Mouse (Mus musculus) mesoderm, embryonic 11.5 days (tissue): Measurements from ENCODE around the gene Htr1d.
A peak's percentile ranks its signal among the peaks of the same experiment; 100 is the strongest.

Experiments
- DNase-seq: peaks from one replicate; pipeline ENCODE4 v3.0.0-alpha.2; 2012; ENCODE audit warnings: low read depth, low spot score

Gene Htr1d

DNA sequence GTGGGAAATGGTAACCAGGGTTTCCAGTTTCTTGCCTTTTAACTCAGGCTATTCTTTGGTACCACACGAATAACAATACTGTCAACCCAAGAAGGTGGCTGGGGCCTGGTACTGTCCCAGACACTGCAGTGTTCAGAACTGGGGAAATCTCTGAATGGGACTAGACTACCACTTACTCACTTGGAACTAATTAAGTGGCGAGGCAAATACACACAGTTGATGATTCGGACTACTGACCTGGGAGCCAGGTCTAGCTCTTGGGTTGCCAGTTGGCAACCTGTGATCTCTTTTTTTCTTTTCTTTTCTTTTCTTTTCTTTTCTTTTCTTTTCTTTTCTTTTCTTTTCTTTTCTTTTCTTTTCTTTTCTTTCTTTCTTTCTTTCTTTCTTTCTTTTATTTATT is 29.0 kb downstream of the Htr1d start:
- DNase-seq, result no peak

- DNase-seq, result no peak
Measured at GRCm38 (mm10) chr4:136452792-136453191, 29.5 kb downstream of the Htr1d start.

GRCm38 (mm10) chr4:136454850-136455260 is 31.5 kb downstream of the Htr1d start:
- DNase-seq, result peak; percentile 89

GRCm38 (mm10) chr4:136456516-136457218 is 33.3 kb downstream of the Htr1d start:
- no peak for DNase-seq

DNA sequence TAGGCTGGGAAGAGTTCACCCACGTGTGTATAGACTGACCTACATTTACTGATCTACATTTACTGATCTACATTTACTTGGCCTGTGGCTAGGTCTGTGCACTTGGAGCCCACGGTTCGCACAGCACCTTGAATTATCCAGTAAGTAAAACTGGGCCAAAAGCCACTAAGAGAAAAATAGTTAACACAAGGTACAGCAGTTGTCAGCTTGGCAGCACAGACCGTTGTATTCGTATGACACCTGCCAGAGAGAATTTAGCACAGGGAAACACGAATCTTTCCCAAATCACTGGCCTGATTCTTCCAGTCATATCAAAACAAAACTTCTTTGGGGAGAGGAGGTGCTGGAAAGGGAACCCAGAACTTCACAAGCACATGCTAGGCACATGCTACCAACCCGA is 35.0 kb downstream of the Htr1d start:
- no peak for DNase-seq

DNA sequence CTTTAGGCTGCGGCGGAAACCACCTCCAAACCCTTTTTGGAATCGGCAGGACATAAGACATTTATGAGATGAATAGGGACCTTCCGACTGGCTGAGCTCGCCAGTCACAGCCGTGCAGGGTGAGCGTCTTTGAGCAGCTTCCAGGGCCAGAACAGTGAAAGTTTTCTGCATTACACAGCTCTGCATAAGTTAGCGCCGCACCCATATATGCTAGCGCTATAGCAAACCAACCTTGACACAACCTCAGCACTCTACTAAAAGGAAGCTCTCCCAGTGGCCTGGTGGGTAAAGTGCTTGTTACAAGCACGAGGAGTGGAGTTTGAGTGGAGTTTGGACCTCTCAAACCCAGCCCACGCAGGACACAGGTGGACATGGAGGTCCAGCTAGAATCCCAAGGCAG is 35.9 kb downstream of the Htr1d start:
- DNase-seq, result no peak

GRCm38 (mm10) chr4:136461206-136461605 is 37.9 kb downstream of the Htr1d start:
- DNase-seq, result no peak

DNA sequence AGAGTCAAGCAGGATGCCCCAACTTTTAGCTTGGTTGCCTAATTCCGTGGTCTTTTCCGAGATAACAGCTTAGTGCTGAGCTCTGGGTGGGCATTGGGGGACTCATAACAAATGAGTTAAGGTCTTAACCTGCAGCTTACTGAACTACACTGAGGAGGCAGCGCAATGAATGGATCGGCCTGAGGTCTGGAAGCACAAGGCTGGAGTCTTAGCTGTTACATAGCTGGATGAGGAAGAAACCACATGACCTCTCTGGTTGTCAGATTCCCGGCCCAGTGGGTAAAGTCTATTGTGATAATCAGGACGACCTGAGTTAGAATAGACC is 38.4 kb downstream of the Htr1d start:
- no peak for DNase-seq

- peak; percentile 67 for DNase-seq
Measured at GRCm38 (mm10) chr4:136462086-136462838, 38.9 kb downstream of the Htr1d start, which contains the start of gene 6030445D17Rik. Gene 6030445D17Rik (plus strand): TSS chr4:136462250.

- peak; percentile 69 for DNase-seq
Measured at GRCm38 (mm10) chr4:136462839-136463178, 39.5 kb downstream of the Htr1d start.

GRCm38 (mm10) chr4:136463436-136463835 is 40.1 kb downstream of the Htr1d start:
- no peak for DNase-seq

GRCm38 (mm10) chr4:136466226-136466625 is 42.9 kb downstream of the Htr1d start:
- DNase-seq, result no peak

DNA sequence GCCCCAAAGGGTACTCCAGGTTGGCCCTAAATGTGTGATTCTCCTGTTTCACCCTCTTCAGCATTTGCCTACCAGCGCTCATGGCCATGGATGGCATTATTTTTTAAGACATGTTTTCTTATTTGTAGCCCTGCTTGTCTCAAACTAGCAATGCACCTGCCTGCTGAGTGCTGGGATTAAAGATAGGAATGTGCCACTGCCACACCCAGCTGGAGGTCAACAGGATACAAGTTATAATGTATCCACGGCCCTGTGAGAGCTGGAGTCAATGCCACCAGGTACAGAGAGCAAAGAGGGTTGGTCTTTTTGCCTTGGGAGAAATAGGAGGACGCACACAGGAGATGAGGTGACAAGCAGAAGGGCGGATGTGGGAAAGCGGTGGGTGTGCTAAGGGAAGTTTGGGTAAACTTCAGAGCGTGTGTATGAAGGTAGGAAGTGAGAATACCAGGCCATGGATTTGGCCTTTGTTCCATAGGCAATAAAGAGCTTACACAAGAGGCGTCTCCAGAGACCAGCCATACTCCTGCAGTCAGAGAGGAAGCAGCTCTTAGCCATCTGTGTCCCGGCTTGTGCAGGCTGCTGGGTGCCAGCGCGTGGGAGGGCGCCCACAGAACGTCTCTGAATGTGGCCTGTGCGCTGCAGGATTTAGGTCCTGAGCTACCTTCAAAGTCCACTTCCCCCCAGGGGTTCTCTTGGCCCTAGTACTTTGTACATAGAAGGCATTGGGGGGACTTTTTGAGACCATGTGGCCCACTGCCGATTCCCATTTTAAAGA is 45.4 kb downstream of the Htr1d start:
- DNase-seq, result no peak

GRCm38 (mm10) chr4:136469371-136469903 is 46.1 kb downstream of the Htr1d start, which contains the start of gene Luzp1:
Gene Luzp1 (plus strand): TSS chr4:136469761.
- DNase-seq, result peak; percentile 92

DNA sequence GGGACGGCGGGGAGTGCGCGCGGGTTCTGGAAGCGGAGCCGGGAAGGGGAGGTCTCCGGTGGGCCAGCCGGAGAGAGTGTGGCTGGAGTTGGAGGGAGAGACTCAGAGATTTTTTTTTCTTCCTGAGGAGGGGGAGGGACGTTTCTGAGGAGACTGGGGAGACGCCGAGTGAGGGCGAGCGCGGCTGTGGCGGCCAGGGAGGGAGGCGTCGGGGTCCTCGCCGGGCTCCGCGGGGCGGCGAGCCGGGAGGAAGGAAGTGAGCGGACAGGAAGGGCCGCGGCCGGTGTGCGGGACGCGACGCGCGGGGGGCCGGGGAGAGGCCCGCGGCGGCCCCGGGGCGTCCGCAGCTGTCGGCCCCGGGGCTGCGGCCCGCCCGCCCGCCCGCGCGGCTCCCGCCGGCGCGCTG is 46.6 kb downstream of the Htr1d start:
- DNase-seq, result peak; percentile 80

DNA sequence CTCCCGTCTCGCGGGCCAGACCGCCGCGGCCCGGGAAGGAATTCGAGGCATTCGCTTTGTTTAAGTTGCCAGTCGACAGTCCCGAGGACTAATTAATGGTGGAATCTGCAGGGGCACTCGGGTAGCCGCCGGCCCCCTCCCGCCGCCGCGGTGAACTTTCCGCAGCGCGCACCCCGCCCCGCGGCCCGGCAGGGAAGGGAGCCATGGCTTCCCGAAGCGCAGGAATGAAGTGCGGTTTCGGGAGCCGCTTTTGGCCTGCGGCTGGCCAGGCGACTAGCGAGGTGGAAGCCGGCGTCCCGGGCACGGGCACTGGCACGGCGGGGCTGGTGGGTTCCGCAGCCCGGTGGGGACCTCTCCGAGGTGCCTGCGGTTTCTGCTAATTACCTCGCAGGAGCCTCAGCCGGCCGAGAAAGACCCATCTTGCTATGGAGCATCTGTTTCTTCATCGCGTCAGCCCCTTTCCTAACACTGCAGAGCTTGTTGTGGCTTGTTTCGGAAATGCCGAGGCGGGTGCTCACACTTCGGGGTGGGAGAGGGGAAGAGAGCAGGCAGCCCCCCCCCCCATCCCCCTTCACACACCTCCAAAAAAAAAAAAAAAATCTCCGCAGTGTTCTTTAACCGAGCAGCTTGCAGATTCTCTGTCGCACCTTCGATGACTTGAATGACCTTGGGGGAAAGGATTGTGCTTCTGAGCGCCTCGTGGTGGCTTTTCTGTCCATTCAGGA is 47.2 kb downstream of the Htr1d start:
- peak; percentile 59 for DNase-seq

DNA sequence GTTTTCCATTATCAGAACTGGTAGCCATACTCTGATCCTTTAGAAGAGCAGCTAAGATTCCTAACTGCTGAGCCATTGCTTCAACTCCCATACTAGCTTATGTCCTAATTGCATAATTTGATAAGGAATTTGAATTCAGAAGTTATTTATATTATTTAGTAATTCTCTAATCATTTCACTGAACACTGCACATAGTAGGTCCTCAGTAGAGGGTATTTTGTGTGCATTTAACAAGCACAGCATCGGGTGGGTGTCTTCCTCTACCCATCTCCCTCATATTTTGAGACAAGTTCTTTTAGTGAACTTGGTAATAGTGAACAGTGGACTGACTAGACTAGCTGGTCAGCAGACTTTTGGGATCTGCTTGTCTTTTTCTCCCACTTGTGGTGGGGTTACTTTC is 53.4 kb downstream of the Htr1d start:
- DNase-seq, result no peak

DNA sequence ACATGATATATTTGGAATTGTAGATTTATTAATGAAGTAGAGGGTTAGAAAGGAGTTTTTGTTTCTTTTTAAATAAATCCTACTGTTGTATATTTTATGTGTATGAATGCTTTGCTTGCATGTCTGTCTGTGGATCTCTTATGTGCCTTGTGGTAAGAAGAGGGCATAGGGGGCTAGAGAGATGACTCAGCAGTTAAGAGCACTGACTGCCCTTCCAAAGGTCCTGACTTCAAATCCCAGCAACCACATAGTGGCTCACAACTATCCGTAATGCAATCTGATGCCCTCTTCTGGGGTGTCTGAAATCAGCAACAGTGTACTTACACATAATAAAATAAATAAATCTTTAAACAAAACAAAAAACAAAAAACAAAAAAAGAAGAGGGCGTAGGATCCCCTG is 63.2 kb downstream of the Htr1d start:
- DNase-seq, result no peak
